Mouse (Mus musculus) hindbrain, embryonic 14.5 days (tissue): ENCODE results near the gene Rps15. TPM values are rescaled to one million over a fixed set of nuclear protein-coding genes. Genes with fewer than 3 reads are reported as not detected.

Experiments
- ATAC-seq: fragments of 200-750 bp; cut with Nextera tagmentation; 2 replicates; pipeline ENCODE4 v1.8.0; 2017; ENCODE audit warnings: moderate number of reproducible peaks, mild to moderate bottlenecking, moderate TSS enrichment, moderate library complexity; ENCODE audit not compliant: low FRiP score
- DNase-seq: peaks from one replicate; pipeline ENCODE4 v3.0.0-alpha.2; 2015; ENCODE audit warnings: low spot score
- H3K27ac ChIP-seq: fragments of 300-500 bp; sonication (generic); 2 replicates; pipeline ENCODE4 v1.5.1; 2014; ENCODE audit warnings: mild to moderate bottlenecking, moderate library complexity
- H3K27me3 ChIP-seq: fragments of 300-500 bp; sonication (generic); 2 replicates; pipeline ENCODE4 v1.6.1; 2014; ENCODE audit warnings: mild to moderate bottlenecking, low read length, mixed read lengths; ENCODE audit not compliant: control insufficient read depth, insufficient read depth
- H3K36me3 ChIP-seq: fragments of 300-500 bp; sonication (generic); replicated peaks from 2 replicates; pipeline ENCODE4 v1.6.1; 2014; ENCODE audit not compliant: control insufficient read depth, insufficient read depth
- H3K4me1 ChIP-seq: fragments of 300-500 bp; sonication (generic); replicated peaks from 2 replicates; pipeline ENCODE4 v1.6.1; 2014; ENCODE audit warnings: antibody characterized with exemption, low read length, mixed read lengths; ENCODE audit not compliant: control insufficient read depth, insufficient read depth
- H3K4me2 ChIP-seq: fragments of 300-500 bp; sonication (generic); replicated peaks from 2 replicates; pipeline ENCODE4 v1.6.1; 2014; ENCODE audit warnings: mild to moderate bottlenecking, moderate library complexity
- H3K4me3 ChIP-seq: fragments of 300-500 bp; sonication (generic); replicated peaks from 2 replicates; pipeline ENCODE4 v1.5.1; 2014; ENCODE audit warnings: mild to moderate bottlenecking, low read length
- H3K9ac ChIP-seq: fragments of 300-500 bp; sonication (generic); 2 replicates; pipeline ENCODE4 v1.6.1; 2014
- H3K9me3 ChIP-seq: fragments of 300-500 bp; sonication (generic); 2 replicates; pipeline ENCODE4 v1.6.1; 2016; ENCODE audit warnings: low read length; ENCODE audit not compliant: control insufficient read depth
- WGBS: fragments of 180-500 bp; shearing (Covaris S2); extraction: QIAGEN DNeasy Blood & Tissue Kit; methylation state at CpG from one replicate; pipeline ENCODE4 v1.1.7; 2014; 5-methylcytosine and 5-hydroxymethylcytosine counted together
- microRNA-seq: library from miRNA; unstranded; fragments of <30 nt; microRNA quantifications from one replicate; pipeline ENCODE4, GENCODE M21; 2016
- polyA plus RNA-seq: library from polyadenylated mRNA; unstranded; fragments of >200 nt; fragmentation: Nextera tagmentation; extraction: Ambion mirVana; gene quantifications from 2 replicates; pipeline ENCODE4 v1.2.1, GENCODE M21; 2014

Gene Rps15
- polyA plus RNA-seq, 1 experiment from 2014 or later, result 649 TPM

DNA sequence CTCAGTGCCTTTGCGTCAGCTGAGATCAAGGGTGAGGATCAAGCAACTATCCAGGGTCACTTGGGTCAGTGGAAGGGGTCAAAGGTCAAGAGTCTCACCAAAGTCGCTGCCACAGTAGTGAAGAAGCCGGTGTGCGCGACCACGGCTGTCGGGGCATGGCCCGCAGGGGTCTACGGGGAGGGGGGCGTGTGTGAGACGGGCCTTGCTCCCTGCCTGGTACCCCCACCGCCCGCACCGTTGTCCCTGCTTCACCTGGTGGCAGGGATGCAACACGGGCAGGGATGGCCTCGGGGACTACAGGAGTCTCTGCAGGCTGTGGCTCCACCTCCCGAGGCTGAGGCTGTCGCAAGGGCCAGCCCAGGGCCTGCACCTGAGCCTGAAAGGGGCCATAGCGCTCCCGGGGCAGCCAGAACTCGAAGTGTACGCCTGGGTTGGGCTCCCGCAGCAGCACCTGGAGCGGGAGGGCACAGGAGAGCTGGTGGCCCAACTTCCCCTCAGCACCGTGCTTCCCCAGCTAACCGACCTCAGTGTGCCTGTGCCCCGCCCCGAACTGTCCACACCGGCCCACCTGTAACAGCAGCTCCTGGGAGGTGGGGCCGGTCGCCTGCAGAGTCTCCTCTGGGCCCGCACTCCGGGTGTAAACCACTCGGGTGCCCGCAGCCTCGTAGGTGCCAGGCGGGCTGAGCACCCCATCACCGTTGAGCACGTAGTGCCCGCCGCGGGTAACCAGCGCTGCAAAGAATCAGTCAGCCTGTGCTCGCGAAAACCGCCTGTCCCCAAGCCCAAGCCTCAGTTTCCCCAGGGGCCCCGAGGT, 49.4 kb downstream of the Rps15 start:
- Histone ChIP-seq H3K4me3 (peak overlapping the region; percentile 14; the same call in 1 of the 2 replicates), H3K27me3 (peaks cover 66% of the 10 kb centered on the region), H3K4me1 (peaks cover 14% of the 10 kb centered on the region), H3K36me3 (no peaks in the 10 kb centered on the region), H3K9ac (peak overlapping the region; percentile 11; the same call in 1 of the 2 replicates), H3K4me2 (peak overlapping the region; percentile 48), H3K27ac (no peak overlapping the region), H3K9me3 (no peaks in the 10 kb centered on the region)
- ATAC-seq (no peak), DNase-seq (no peak)
- WGBS, result 3% methylated on average over 47 of the region's 47 CpGs

DNA sequence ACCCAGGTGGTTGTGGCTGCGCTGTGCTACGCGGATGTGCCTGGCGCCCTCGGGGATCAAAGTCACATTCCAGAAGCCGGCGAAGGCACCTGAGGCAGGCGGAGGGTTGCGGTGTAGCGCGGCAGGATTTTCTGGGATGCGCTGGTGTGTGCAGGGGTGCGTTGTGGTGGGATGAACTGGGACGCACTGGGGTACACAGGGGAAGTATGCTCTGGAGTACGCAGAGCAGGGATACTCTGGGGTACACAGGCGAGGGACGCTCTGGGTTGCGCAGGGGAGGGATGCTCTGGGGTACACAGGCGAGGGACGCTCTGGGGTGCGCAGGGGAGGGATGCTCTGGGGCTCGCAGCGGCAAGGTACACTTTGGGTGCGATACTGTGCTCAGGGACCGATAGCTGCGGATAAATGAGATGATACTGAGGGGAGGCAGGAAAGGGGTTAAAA, 50.1 kb downstream of the Rps15 start:
- H3K4me1 ChIP-seq, result peaks cover 14% of the 10 kb centered on the region
- ATAC-seq (peak; percentile 3; the same call in 1 of the 2 replicates), DNase-seq (no peak)
- peaks cover 73% of the 10 kb centered on the region for H3K27me3 ChIP-seq
- H3K4me3 ChIP-seq, result peak overlapping the region; percentile 26
- H3K36me3 ChIP-seq, result no peaks in the 10 kb centered on the region
- no peak overlapping the region for H3K27ac ChIP-seq
- peak overlapping the region; percentile 11; the same call in 1 of the 2 replicates for H3K9ac ChIP-seq
- no peaks in the 10 kb centered on the region for H3K9me3 ChIP-seq
- WGBS, result 2% methylated on average over 26 of the region's 26 CpGs
- H3K4me2 ChIP-seq, result peak overlapping the region; percentile 48

DNA sequence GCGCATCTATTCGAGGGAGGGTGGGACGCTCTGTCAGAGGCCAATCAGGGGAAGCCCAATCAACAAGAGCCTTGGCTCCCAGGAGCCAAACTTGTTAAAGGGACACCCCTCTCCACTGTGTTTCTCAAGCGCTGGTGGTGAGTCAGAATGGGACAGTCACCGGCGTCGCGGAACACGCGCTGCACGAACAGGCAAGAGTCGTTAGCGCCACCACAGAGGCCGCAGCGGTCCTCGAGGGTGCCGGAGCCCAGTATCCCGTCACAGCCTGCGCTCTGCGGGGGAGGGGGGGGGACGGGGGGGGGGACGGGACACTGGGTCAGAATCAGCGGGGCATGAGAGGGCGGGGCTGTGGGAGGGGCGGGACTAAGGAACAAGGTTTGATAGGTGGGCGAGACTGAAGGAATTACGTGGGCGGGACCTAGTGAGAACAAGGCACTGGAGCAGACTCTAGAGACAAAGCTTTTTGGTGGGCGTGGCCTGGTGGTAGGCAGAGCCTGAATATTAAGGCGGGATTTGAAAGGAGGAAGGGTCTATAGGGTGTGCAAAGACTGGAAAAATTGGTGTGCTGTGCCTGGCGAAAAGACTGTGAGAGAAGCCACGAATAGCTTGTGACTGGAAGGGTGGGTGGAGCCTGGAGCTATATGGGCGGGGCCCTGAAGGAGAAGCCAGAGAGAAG, 50.6 kb downstream of the Rps15 start:
- Histone ChIP-seq H3K4me2 (peak overlapping the region; percentile 48), H3K4me1 (peaks cover 14% of the 10 kb centered on the region), H3K27me3 (peaks cover 78% of the 10 kb centered on the region), H3K27ac (no peak overlapping the region), H3K36me3 (no peaks in the 10 kb centered on the region), H3K9me3 (no peaks in the 10 kb centered on the region), H3K4me3 (peak overlapping the region; percentile 26), H3K9ac (peak overlapping the region; percentile 16; the same call in 1 of the 2 replicates)
- DNase-seq (peak; percentile 58), ATAC-seq (peak; percentile 48)
- WGBS, result 2% methylated on average over 26 of the region's 33 CpGs

DNA sequence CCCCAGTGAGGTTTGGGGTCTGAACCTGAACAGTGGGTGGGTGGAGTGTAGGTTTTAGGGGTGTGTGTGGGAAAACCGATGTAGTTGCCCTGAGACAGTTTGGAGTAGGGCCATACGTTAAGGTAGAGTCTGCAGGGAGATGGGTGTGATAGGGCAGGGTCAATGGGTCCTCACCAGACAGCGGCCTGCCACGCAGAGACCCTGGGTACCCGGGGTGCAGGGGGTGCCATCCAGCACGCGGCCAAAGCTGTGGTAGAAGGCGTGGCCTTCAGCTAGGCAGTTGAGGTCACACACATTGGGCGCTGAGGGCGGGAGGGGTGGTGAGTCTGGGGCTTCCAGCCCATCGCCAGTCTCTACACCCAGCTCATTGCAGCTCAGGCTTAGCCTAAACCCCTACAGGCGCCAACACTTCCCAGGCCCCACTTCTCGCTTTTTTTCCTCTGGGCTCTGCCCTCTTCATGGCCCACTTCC, 51.2 kb downstream of the Rps15 start:
- H3K9ac ChIP-seq, result 0 out of 2 replicates have a peak overlapping the region, but pooled peaks have one; percentile 16
- peaks cover 14% of the 10 kb centered on the region for H3K4me1 ChIP-seq
- no peak overlapping the region for H3K27ac ChIP-seq
- 25% methylated on average over 13 of the region's 13 CpGs for WGBS
- peak overlapping the region; percentile 48 for H3K4me2 ChIP-seq
- H3K4me3 ChIP-seq, result peak overlapping the region; percentile 26
- H3K9me3 ChIP-seq, result no peaks in the 10 kb centered on the region
- ATAC-seq (peak; percentile 12), DNase-seq (no peak)
- H3K36me3 ChIP-seq, result no peaks in the 10 kb centered on the region
- H3K27me3 ChIP-seq, result peaks cover 84% of the 10 kb centered on the region

Small RNA genes lying within 50 kb of the gene (microRNA-seq; reads per million reads assigned to microRNA genes)
- gene Mir6911, result 0.81 reads per million

Other genes with a start within 250 kb of the Rps15 start
- gene Gpx4, start 245.3 kb upstream of the Rps15 start, polyA plus RNA-seq, result 556 and 557 TPM in 2 replicates
- 12.3 and 12.6 TPM in 2 replicates for gene Sbno2, start 186.9 kb upstream of the Rps15 start, polyA plus RNA-seq
- 20.2 and 24.6 TPM in 2 replicates for gene Stk11, start 176.7 kb upstream of the Rps15 start, polyA plus RNA-seq
- gene Atp5d, start 153.8 kb upstream of the Rps15 start, polyA plus RNA-seq, result 469 and 505 TPM in 2 replicates
- 93.4 and 96.4 TPM in 2 replicates for gene Cbarp, start 151.6 kb upstream of the Rps15 start, polyA plus RNA-seq
- gene Midn, start 144.2 kb upstream of the Rps15 start, polyA plus RNA-seq, result 44.1 and 54.4 TPM in 2 replicates
- 203 and 252 TPM in 2 replicates for gene Cirbp, start 126.5 kb upstream of the Rps15 start, polyA plus RNA-seq
- 7.0 and 7.7 TPM in 2 replicates for gene 1600002K03Rik, start 119.5 kb upstream of the Rps15 start, polyA plus RNA-seq
- gene Efna2, start 113.0 kb upstream of the Rps15 start, polyA plus RNA-seq, result 25.9 and 26.2 TPM in 2 replicates
- 29.0 and 32.9 TPM in 2 replicates for gene Mum1, start 66.0 kb upstream of the Rps15 start, polyA plus RNA-seq
- 303 and 341 TPM in 2 replicates for gene Ndufs7, start 43.3 kb upstream of the Rps15 start, polyA plus RNA-seq
- gene Gamt, start 31.4 kb upstream of the Rps15 start, polyA plus RNA-seq, result 17.3 and 24.3 TPM in 2 replicates
- 35.2 and 36.3 TPM in 2 replicates for gene Dazap1, start 31.0 kb upstream of the Rps15 start, polyA plus RNA-seq
- gene Apc2, start 3.5 kb downstream of the Rps15 start, polyA plus RNA-seq, result 200 and 216 TPM in 2 replicates
- gene 2310011J03Rik, start 28.1 kb downstream of the Rps15 start, polyA plus RNA-seq, result 23.3 and 24.5 TPM in 2 replicates
- 4.4 and 4.7 TPM in 2 replicates for gene Pcsk4, start 37.0 kb downstream of the Rps15 start, polyA plus RNA-seq
- 5.3 and 5.8 TPM in 2 replicates for gene Reep6, start 37.5 kb downstream of the Rps15 start, polyA plus RNA-seq
- 0.84 and 0.90 TPM in 2 replicates for gene Adamtsl5, start 56.0 kb downstream of the Rps15 start, polyA plus RNA-seq
- gene Plk5, start 64.0 kb downstream of the Rps15 start, polyA plus RNA-seq, result 3.6 and 4.1 TPM in 2 replicates
- gene Mex3d, start 95.2 kb downstream of the Rps15 start, polyA plus RNA-seq, result 12.3 and 13.3 TPM in 2 replicates
- gene Mbd3, start 107.1 kb downstream of the Rps15 start, polyA plus RNA-seq, result 152 and 161 TPM in 2 replicates
- 675 and 804 TPM in 2 replicates for gene Uqcr11, start 114.4 kb downstream of the Rps15 start, polyA plus RNA-seq
- gene Tcf3, start 141.2 kb downstream of the Rps15 start, polyA plus RNA-seq, result 41.3 and 46.5 TPM in 2 replicates
- 1.5 and 2.3 TPM in 2 replicates for gene Onecut3, start 202.4 kb downstream of the Rps15 start, polyA plus RNA-seq
- gene Atp8b3, start 246.7 kb downstream of the Rps15 start, polyA plus RNA-seq, result 0.87 and 1.1 TPM in 2 replicates